Mouse (Mus musculus): ENCODE measurements at regions not wholly inside any gene's neighbourhood (a gene's known extent, or its start where the extent isn't known, plus 50 kb on each side); places are given as distances from the start of the nearest gene placed in this dataset.
"Not testable (repeated sequence)": the region's sequence is repeated elsewhere in the genome, so short reads cannot be mapped to it uniquely, and the experiment has no call there.

DNA sequence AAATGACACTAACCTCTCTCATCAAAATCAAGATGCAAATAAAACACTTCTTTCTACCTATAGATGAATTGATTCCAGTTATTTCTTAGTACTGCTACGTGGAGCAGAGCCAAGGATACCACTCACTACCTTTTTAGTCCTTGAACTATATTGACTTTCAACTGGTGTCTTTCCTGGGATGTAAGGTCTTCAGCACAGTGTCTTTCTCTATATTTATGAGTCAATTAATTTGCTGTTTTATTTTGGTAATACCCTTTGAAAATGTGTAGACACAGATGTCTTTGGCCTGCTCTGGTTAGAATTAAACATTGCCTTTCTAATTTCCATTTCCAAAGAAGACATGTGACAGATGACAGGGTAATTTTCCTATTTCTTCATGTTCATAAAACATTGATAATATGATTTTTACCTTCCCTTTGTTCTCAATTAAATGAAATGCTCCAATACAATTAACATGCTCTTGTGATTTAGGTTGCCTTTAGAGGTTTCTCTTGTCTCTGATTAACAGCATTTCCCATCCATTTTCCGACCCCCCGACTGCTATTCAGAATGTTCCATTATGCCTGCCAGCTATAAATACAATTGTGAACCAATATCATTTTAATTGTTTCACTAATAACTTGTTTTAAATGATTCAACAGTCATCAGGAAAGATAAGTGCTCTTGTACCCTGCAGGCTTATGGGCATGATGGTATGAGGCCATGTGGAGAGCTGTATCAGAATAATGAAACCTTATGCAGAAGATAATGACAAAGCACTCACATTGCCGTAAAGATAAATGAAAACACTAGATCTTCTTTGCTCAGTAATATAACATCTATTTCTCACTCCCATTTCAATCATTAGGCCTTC is 266.2 kb upstream of the 1700008P02Rik start:
- peak in 1 of 2 experiments; percentile 22 for DNase-seq (ENCODE audit: inconsistent age in 2 of 2, low spot score in 1 of 2)

DNA sequence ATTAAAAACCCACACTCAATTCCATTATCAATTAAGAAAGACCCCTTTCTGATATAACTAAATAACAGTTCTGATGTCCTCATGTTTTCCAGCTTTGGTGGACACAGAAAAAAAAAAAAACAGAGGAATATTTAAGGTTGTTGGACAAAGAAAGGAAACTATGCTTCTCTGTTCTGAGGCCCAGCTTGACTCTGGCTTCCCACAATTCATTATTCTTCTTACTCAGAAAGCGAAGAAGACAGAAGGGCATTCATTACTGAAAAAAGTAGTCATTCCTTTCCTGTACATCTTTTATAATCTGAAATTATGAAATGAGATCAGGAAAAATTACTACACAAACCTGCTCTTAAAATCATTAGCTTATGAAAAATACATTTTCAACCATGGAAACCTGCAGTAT is 263.2 kb upstream of the 1700008P02Rik start:
- no peak for DNase-seq (ENCODE audit: inconsistent age in 2 of 2, low spot score in 1 of 2)

GRCm38 (mm10) chr3:6876265-6876664 is 256.0 kb upstream of the 1700008P02Rik start:
- DNase-seq (ENCODE audit: inconsistent age in 2 of 2, low spot score in 1 of 2): peak in 1 of 2 experiments; percentile 10

DNA sequence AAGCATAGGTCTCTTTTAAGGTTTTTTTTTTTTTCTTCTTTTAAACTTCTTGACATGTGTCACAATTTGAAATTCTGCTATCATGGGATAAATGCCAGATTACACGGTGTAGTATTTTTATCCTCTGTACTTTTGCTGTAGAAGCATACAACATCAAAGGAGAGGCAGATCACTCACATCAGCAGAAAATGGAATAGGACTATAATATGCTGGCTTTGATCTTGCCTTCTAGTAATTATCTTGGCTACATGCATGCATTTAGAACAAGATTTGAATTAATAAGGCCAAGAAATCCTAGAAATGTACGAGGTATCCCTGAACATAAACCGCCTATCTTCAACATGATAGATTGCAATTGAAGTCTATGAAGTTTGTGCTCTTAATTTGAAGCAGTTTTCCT is 251.9 kb upstream of the 1700008P02Rik start:
- no peak for DNase-seq (ENCODE audit: inconsistent age in 2 of 2, low spot score in 1 of 2)

DNA sequence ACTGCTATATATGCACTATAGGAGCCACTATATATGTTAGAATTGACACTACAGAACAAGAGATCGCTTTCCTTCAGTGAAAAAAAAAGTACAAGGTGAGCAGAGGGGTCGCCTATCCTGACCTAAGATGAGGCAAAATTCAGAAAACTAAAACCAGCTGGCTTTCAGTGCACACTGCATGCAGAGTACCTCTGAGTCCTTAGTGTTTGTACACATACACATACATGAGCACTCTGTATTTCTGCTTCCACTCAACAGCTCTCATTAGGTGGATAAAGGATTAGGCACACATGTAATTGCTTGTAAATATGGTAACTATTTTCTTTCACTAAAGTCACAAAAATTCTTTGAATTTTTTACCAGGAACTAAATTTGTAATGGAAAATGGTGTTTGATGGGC is 251.5 kb upstream of the 1700008P02Rik start:
- no peak for DNase-seq (ENCODE audit: inconsistent age in 2 of 2, low spot score in 1 of 2)

GRCm38 (mm10) chr3:6866148-6866483 is 245.9 kb upstream of the 1700008P02Rik start:
- no peak for DNase-seq (ENCODE audit: inconsistent age in 2 of 2, low spot score in 1 of 2)

GRCm38 (mm10) chr3:6865462-6866147 is 245.4 kb upstream of the 1700008P02Rik start:
- DNase-seq (ENCODE audit: inconsistent age in 2 of 2, low spot score in 1 of 2): peak in 1 of 2 experiments; percentile 28

DNA sequence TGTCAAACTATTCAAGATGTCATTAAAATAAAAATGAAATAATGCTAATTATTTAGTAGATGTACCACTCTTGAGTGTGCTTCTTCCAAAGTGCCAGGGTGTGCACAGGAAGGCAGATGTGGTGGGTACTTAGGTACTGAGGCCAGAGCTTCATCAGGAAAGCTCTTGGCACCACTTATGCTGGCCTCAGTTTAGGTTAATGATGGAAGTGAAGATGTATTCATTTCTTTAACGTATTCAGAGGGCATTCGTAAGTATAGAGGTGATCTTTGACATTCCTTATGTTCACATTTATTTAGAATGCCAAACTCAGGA is 239.6 kb upstream of the 1700008P02Rik start:
- no peak for DNase-seq (ENCODE audit: inconsistent age in 2 of 2, low spot score in 1 of 2)

DNA sequence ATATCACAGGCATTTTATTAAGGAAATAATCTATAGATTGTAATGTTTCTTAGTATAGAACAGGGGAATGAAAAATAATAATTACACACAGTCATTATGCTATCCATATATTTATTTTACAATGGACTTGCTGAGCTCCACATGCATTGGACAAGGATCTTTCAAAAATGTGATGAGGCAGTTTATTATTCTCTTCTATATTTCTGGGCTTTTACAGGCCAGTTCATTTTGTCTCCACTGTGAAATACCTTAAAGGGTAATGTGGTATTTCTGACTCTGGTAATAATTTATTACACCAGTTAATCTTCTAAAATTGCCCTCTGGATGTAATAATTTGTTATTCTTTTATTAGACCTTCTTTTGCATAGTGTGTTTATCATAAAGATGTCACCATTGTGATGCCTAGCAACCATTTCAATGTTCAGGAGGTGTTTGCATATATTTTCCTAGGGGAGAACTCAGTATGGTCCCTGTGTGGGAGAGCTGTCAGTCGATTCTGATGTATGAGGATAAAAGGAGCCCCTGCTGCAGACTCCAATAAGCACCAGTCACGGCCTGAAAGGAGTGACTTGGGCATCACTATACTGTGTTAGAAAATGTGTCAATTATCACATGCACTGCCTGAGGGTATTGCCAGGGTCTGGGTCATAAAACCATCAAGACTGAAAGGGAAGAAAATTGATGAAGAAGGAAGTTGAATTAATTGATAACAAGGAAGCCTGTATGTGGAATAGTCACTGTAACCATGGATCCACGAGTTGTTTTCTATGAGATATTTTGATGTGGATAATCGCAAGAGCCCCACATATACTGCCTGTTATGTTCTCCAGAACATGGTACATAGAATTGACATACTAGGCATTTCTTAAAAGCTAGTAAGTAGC is 239.0 kb upstream of the 1700008P02Rik start:
- no peak for DNase-seq (ENCODE audit: inconsistent age in 2 of 2, low spot score in 1 of 2)

GRCm38 (mm10) chr3:6819332-6819731 is 199.1 kb upstream of the 1700008P02Rik start:
- DNase-seq (ENCODE audit: inconsistent age in 2 of 2, low spot score in 1 of 2): no peak

GRCm38 (mm10) chr3:6812346-6812745 is 192.1 kb upstream of the 1700008P02Rik start:
- no peak for DNase-seq (ENCODE audit: inconsistent age in 2 of 2, low spot score in 1 of 2)

GRCm38 (mm10) chr3:6809381-6809950 is 189.2 kb upstream of the 1700008P02Rik start:
- DNase-seq (ENCODE audit: inconsistent age in 2 of 2, low spot score in 1 of 2): no peak

DNA sequence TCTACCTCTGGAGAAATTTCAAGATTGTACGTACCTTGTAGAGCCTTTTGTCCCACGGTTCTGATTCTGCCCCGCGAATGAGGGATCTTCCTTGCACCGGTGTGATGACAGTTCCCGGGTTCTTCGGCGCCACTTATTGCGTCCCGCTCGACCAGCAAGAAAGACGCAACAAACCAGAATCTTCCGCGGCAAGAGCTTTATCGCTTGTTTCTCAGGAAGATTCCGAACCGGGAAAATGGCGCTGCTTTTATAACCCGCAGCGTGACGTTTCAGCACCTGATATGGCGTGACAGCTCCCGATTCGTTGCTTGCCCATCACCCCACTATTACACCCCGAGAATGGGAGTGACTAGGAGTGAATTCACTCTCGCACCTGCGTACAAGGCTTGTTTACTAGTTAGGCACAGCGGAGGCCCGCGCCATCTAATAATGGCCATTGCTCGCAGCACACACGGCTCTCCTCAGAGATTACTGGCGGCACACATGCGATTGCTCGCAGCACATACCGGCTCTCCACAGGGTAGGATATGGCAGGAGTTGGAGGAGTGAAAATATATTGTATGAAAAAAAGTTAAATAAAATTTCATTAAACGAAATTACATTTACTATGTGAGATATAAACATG is 180.0 kb upstream of the 1700008P02Rik start:
- DNase-seq (ENCODE audit: inconsistent age in 2 of 2, low spot score in 1 of 2): not testable (repeated sequence)

GRCm38 (mm10) chr3:6768506-6768905 is 148.3 kb upstream of the 1700008P02Rik start:
- DNase-seq (ENCODE audit: inconsistent age in 2 of 2, low spot score in 1 of 2): no peak

- DNase-seq (ENCODE audit: inconsistent age in 2 of 2, low spot score in 1 of 2): not testable (repeated sequence)
Measured at GRCm38 (mm10) chr3:6768085-6768484, 147.8 kb upstream of the 1700008P02Rik start.

DNA sequence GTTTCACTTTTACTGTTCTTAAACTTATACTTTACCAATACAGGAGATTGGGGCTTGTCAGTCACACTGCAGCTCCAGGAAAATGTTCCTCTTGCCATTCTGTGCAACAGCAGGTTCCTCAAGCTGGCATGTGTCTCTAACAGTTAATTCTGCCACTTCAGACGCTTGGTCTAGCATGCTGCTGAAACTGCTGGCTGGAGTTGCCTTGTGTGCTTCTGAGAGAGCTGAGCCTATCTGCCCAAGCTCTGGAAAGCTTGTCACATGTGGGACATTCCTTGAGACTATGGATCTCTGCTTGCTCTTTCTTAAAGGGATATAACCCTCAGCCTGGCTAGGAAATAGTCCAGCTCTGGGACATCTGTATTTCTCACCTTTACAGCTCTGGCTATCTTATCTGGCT is 138.9 kb upstream of the 1700008P02Rik start:
- DNase-seq (ENCODE audit: inconsistent age in 2 of 2, low spot score in 1 of 2): no peak

- no peak for DNase-seq (ENCODE audit: inconsistent age in 2 of 2, low spot score in 1 of 2)
Measured at GRCm38 (mm10) chr3:6757562-6757961, 137.3 kb upstream of the 1700008P02Rik start.

- DNase-seq (ENCODE audit: inconsistent age in 2 of 2, low spot score in 1 of 2): not testable (repeated sequence)
Measured at GRCm38 (mm10) chr3:6750746-6751145, 130.5 kb upstream of the 1700008P02Rik start.

- no peak for DNase-seq (ENCODE audit: inconsistent age in 2 of 2, low spot score in 1 of 2)
Measured at GRCm38 (mm10) chr3:6731372-6732297, 111.4 kb upstream of the 1700008P02Rik start.

- DNase-seq (ENCODE audit: inconsistent age in 2 of 2, low spot score in 1 of 2): no peak
Measured at GRCm38 (mm10) chr3:6730066-6730465, 109.8 kb upstream of the 1700008P02Rik start.
